Mouse (Mus musculus): Measurements from ENCODE around the gene Arfgef3. TPM values are rescaled to one million over a fixed set of nuclear protein-coding genes. Genes with fewer than 3 reads are reported as not detected.
"Not testable (repeated sequence)": the region's sequence is repeated elsewhere in the genome, so short reads cannot be mapped to it uniquely, and the experiment has no call there.

Arfgef3 gene
- total RNA-seq, 2 experiments from 2014 or later = 86.1 to 87.7 TPM

DNA sequence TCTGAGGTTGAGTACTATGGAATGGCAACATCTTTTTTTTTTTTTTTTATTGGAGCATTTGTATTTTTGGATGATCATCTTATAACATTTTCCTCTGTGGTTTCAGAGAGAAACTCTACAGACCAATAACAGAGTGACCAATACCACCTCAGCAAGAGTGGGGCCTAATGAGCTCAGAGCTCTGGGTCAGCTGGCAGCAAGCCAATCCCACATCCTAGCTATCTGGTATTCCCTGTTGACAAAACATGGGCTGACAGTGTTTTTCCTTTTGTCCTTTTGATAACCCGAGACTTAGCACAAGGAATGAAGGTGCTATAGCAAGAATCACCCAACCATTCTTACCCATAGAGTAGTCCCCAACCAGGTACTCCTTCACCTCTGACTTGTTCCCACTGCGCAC is 131.0 kb downstream of the Arfgef3 start:
- no peak for DNase-seq (ENCODE audit: low spot score in 2 of 2)
- Histone ChIP-seq H3K27ac (no peak overlapping the region), H3K4me3 (no peak overlapping the region)
- TF ChIP-seq CTCF (conservative IDR thresholded peaks at IDR 0.05) = no peak

- H3K27ac ChIP-seq; DNase-seq (ENCODE audit: low spot score in 2 of 2); H3K4me3 ChIP-seq: not testable (repeated sequence)
Observed at GRCm38 (mm10) chr10:18604827-18605535, 138.8 kb downstream of the Arfgef3 start.

DNA sequence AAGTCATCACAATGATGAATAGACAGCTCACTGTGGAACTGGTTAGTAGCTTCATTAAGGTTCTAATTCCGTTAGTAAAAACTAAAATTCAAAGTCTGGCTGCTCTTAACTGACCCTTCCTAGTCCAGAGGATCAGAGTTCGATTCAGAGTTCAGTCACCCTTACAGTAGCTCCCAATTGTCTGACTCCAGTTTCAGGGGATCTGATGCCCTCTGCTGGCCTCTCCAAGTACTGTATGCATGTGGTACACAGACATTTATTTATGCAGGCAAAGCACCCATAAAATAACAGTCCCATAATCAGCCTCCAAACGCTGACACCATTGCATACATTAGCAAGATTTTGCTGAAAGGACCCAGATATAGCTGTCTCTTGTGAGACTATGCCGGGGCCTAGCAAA is 141.7 kb downstream of the Arfgef3 start:
- peak; percentile 69 to 83 for DNase-seq (ENCODE audit: low spot score in 2 of 2)
- peak; percentile 85 for TF ChIP-seq CTCF (conservative IDR thresholded peaks at IDR 0.05)
- no peak overlapping the region for H3K4me3 ChIP-seq
- H3K27ac ChIP-seq = no peak overlapping the region

DNA sequence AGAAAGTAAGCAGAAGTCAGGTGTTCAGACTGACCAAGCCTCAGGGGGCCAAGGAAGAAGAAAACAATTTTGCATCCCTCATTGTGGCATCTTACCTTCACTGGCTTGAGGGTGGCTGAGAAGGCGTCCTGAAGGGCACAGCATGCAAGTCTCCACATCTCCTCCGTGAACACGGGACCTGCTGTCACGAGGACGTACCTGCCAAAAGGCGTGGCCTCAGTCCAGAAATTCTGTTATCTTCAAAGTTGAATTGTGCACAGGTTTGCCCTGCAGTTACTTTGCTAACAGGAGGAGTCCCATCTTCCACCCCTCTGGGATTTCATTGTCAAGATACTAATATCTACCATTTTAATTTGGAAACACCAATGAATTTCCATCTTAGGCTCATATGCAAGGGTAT is 146.1 kb downstream of the Arfgef3 start:
- Histone ChIP-seq H3K4me3 (no peak overlapping the region), H3K27ac (no peak overlapping the region)
- no peak for TF ChIP-seq CTCF (conservative IDR thresholded peaks at IDR 0.05)
- DNase-seq (ENCODE audit: low spot score in 2 of 2) = no peak

DNA sequence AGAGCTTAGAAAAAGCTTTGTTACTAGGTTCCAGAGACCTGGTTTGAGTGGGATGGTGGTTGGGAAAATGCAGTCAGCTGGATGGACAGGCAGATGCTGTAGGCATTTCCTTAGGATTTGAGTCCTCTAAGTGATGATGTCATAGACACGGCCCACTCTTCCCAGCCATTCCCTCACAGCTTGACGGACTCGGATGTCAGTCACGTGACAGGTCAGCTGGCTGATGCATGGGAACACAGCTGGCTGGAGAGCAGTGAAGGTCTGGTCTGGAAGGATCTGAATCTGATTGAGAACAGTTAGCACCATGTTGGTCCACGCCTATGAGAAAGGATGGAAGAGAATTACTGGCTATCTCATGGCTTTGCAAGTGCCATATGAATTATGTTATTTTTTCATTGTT is 154.3 kb downstream of the Arfgef3 start:
- no peak overlapping the region for H3K4me3 ChIP-seq
- no peak for TF ChIP-seq CTCF (conservative IDR thresholded peaks at IDR 0.05)
- DNase-seq (ENCODE audit: low spot score in 2 of 2) = no peak
- no peak overlapping the region for H3K27ac ChIP-seq

DNA sequence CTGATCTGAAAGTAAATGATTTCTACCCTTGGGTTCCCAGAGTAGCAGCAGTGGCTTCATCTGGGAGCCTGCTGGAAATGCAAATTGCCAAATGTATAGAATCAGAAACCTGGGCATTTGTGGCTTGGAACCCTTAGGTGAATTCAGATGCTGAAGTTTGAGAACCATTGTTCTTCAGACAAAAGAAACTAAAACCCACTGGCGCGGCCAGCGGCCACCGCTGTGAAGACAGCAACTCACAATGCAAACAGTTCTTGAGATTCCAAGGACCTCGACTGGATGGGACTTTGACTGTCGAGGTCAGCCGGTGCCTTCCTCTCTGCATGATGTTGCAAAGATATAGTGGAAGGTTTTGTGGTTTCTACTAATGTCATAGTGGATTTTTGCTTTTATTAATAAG is 159.6 kb downstream of the Arfgef3 start:
- TF ChIP-seq CTCF (conservative IDR thresholded peaks at IDR 0.05) = no peak
- Histone ChIP-seq H3K4me3 (no peak overlapping the region), H3K27ac (no peak overlapping the region)
- no peak for DNase-seq (ENCODE audit: low spot score in 2 of 2)

- H3K27ac ChIP-seq = no peak overlapping the region
Observed at GRCm38 (mm10) chr10:18572581-18572980, 171.2 kb downstream of the Arfgef3 start.

DNA sequence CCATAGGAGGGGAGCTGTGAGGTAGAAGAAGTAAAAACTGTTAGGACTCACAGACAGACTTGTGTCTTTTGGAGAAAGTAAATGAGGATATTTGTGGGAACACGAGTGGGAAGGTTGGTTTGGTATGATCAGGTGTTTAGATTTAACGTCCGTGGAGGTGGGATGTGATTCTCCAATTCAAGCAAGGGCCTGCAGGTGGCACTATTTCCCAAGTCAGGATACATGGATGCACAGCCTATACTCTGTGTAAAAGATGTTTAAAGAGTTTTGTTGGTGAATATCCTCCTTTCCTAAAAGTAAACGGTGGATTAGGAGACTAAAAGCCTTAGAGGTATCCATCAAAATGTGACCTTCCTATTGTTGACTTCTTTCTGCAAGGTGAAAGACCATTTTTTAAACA is 180.8 kb downstream of the Arfgef3 start:
- Histone ChIP-seq H3K4me3 (no peak overlapping the region), H3K27ac (no peak overlapping the region)
- TF ChIP-seq CTCF (conservative IDR thresholded peaks at IDR 0.05) = peak; percentile 92
- peak; percentile 24 to 65 for DNase-seq (ENCODE audit: low spot score in 2 of 2)

More at GRCm38 (mm10) chr10:18572581-18572980, 171.2 kb downstream of the Arfgef3 start:
- DNase-seq (ENCODE audit: low spot score in 2 of 2) = no peak
- TF ChIP-seq CTCF (conservative IDR thresholded peaks at IDR 0.05) = peak; percentile 54
- no peak overlapping the region for H3K4me3 ChIP-seq

DNA sequence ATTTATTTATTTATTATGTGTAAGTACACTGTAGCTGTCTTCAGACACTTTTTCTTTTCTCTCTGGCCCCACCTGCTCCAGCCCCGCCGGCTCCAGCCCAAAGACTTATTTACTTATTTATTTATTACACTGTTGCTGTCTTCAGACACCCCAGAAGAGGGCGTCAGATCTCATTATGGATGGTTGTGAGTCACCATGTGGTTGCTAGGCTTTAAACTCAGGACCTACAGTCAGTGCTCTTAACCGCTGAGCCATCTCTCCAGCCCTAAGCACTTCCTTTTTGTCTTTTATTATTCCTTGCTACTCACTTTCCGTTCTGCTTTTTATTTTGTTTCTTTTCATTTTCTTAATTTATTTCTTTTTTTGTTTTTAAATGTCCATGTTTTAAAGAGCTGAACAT is 182.3 kb downstream of the Arfgef3 start:
- H3K27ac ChIP-seq = no peak overlapping the region
- no peak for DNase-seq (ENCODE audit: low spot score in 2 of 2)
- 0 out of 2 replicates have a peak, but pooled peaks have one; percentile 17 for TF ChIP-seq CTCF (conservative IDR thresholded peaks at IDR 0.05)
- H3K4me3 ChIP-seq = no peak overlapping the region

DNA sequence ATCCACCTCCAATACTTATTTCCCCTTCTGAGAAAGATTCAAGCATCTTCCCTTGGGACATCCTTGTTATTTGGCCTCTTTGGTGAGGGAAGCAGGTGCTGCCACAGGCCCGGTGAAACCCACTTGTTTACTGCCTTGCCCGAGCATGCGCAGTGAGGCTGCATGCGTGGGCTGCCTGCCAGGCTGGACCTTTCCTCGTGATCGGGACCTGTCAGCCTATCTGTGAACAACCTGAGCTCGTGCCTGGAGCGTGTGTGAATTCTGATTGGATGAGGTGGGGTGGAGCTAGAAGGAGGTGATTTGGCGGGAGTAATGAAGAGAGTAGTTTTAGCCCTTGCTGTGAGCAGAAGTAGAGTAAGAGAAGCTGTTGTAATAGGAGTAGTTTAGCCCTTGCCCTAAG is 184.7 kb downstream of the Arfgef3 start:
- H3K4me3 ChIP-seq; DNase-seq (ENCODE audit: low spot score in 2 of 2); H3K27ac ChIP-seq: not testable (repeated sequence)

- no peak for DNase-seq (ENCODE audit: low spot score in 2 of 2)
- no peak overlapping the region for H3K27ac ChIP-seq
- no peak for TF ChIP-seq CTCF (conservative IDR thresholded peaks at IDR 0.05)
- peak overlapping the region; percentile 38 for H3K4me3 ChIP-seq
Observed at GRCm38 (mm10) chr10:18549321-18550216, 194.2 kb downstream of the Arfgef3 start.

GRCm38 (mm10) chr10:18547381-18547780 is 196.4 kb downstream of the Arfgef3 start:
- TF ChIP-seq CTCF (conservative IDR thresholded peaks at IDR 0.05) = no peak
- DNase-seq (ENCODE audit: low spot score in 2 of 2) = no peak
- Histone ChIP-seq H3K4me3 (no peak overlapping the region), H3K27ac (no peak overlapping the region)

GRCm38 (mm10) chr10:18545813-18546235 is 197.9 kb downstream of the Arfgef3 start, which contains the start of gene Hebp2:
Gene Hebp2 (minus strand): TSS chr10:18546076.
- peak; percentile 84 for TF ChIP-seq CTCF (conservative IDR thresholded peaks at IDR 0.05)
- DNase-seq (ENCODE audit: low spot score in 2 of 2) = peak in 1 of 2 experiments; percentile 65
- Histone ChIP-seq H3K4me3 (peak within 1 kb of the TSS; percentile 74), H3K27ac (peak within 1 kb of the TSS; percentile 67)

Measured in layer of hippocampus, adult 2 months (tissue).